Mouse (Mus musculus) erythroblast, adult 5-6 weeks (primary cell): ENCODE data around the gene Hsp90ab1. TPM values are rescaled to one million over a fixed set of nuclear protein-coding genes. Genes with fewer than 3 reads are reported as not detected.

Experiments
- total RNA-seq, 2 experiments: library from RNA; stranded (forward) in 1 of 2; stranded (reverse) in 1 of 2; fragments of 150-400 nt in 1 of 2; fragments of 200-764, 138-1000 nt in 1 of 2; gene quantifications; 2 replicates each; pipeline versions ENCODE4 v1.2.3 to v1.2.4; 2015 to 2017; ENCODE audit warnings: low replicate concordance in 2 of 2

Hsp90ab1 gene
- total RNA-seq, 2 experiments from 2014 or later = 222 to 246 TPM

Other genes with a start within 250 kb of the Hsp90ab1 start
- gene Cdc5l, start 139.5 kb downstream of the Hsp90ab1 start, total RNA-seq (2015; ENCODE audit: low replicate concordance) = 24.5 and 31.5 TPM in 2 replicates
- 61.2 and 66.1 TPM in 2 replicates for gene Cdc5l, start 139.5 kb downstream of the Hsp90ab1 start, total RNA-seq (2017; ENCODE audit: low replicate concordance)
- gene Spats1, start 97.9 kb downstream of the Hsp90ab1 start, total RNA-seq (2015; ENCODE audit: low replicate concordance) = not detected in 2 replicates
- gene Spats1, start 97.9 kb downstream of the Hsp90ab1 start, total RNA-seq (2017; ENCODE audit: low replicate concordance) = 1.4 and 5.6 TPM in 2 replicates
- gene Aars2, start 66.4 kb downstream of the Hsp90ab1 start, total RNA-seq (2015; ENCODE audit: low replicate concordance) = 2.7 TPM in 1 of 2 replicates, not detected in the other
- gene Aars2, start 66.4 kb downstream of the Hsp90ab1 start, total RNA-seq (2017; ENCODE audit: low replicate concordance) = 1.5 and 3.7 TPM in 2 replicates
- gene Tcte1, start 49.8 kb downstream of the Hsp90ab1 start, total RNA-seq (2015; ENCODE audit: low replicate concordance) = not detected in 2 replicates
- not detected in 2 replicates for gene Tcte1, start 49.8 kb downstream of the Hsp90ab1 start, total RNA-seq (2017; ENCODE audit: low replicate concordance)
- gene Tmem151b, start 23.6 kb downstream of the Hsp90ab1 start, total RNA-seq (2015; ENCODE audit: low replicate concordance) = not detected in 2 replicates
- not detected in 2 replicates for gene Tmem151b, start 23.6 kb downstream of the Hsp90ab1 start, total RNA-seq (2017; ENCODE audit: low replicate concordance)
- gene Nfkbie, start 17.6 kb downstream of the Hsp90ab1 start, total RNA-seq (2015; ENCODE audit: low replicate concordance) = 1.5 and 1.7 TPM in 2 replicates
- 1.1 and 1.5 TPM in 2 replicates for gene Nfkbie, start 17.6 kb downstream of the Hsp90ab1 start, total RNA-seq (2017; ENCODE audit: low replicate concordance)
- 16.5 and 25.2 TPM in 2 replicates for gene Slc35b2, start 9.4 kb downstream of the Hsp90ab1 start, total RNA-seq (2015; ENCODE audit: low replicate concordance)
- 2.2 and 21.7 TPM in 2 replicates for gene Slc35b2, start 9.4 kb downstream of the Hsp90ab1 start, total RNA-seq (2017; ENCODE audit: low replicate concordance)
- gene Slc29a1, start 26.3 kb upstream of the Hsp90ab1 start, total RNA-seq (2015; ENCODE audit: low replicate concordance) = 15.9 and 34.5 TPM in 2 replicates
- gene Slc29a1, start 26.3 kb upstream of the Hsp90ab1 start, total RNA-seq (2017; ENCODE audit: low replicate concordance) = 32.9 and 46.5 TPM in 2 replicates
- gene Mymx, start 28.8 kb upstream of the Hsp90ab1 start, total RNA-seq (2015; ENCODE audit: low replicate concordance) = not detected in 2 replicates
- not detected in 2 replicates for gene Mymx, start 28.8 kb upstream of the Hsp90ab1 start, total RNA-seq (2017; ENCODE audit: low replicate concordance)
- 0.96 and 1.0 TPM in 2 replicates for gene Capn11, start 86.1 kb upstream of the Hsp90ab1 start, total RNA-seq (2015; ENCODE audit: low replicate concordance)
- gene Capn11, start 86.1 kb upstream of the Hsp90ab1 start, total RNA-seq (2017; ENCODE audit: low replicate concordance) = 0.94 and 0.98 TPM in 2 replicates
- 7.3 and 12.5 TPM in 2 replicates for gene Mrpl14, start 113.1 kb upstream of the Hsp90ab1 start, total RNA-seq (2015; ENCODE audit: low replicate concordance)
- gene Mrpl14, start 113.1 kb upstream of the Hsp90ab1 start, total RNA-seq (2017; ENCODE audit: low replicate concordance) = 3.4 and 12.0 TPM in 2 replicates
- gene Tmem63b, start 113.6 kb upstream of the Hsp90ab1 start, total RNA-seq (2015; ENCODE audit: low replicate concordance) = 2.5 and 5.2 TPM in 2 replicates
- gene Tmem63b, start 113.6 kb upstream of the Hsp90ab1 start, total RNA-seq (2017; ENCODE audit: low replicate concordance) = 0.43 and 3.9 TPM in 2 replicates
- not detected in 2 replicates for gene 1600014C23Rik, start 160.6 kb upstream of the Hsp90ab1 start, total RNA-seq (2015; ENCODE audit: low replicate concordance)
- gene 1600014C23Rik, start 160.6 kb upstream of the Hsp90ab1 start, total RNA-seq (2017; ENCODE audit: low replicate concordance) = not detected in 2 replicates